Mouse (Mus musculus) neural tube, embryonic 14.5 days (tissue): Measurements from ENCODE around the gene Gm3625. TPM values are rescaled to one million over a fixed set of nuclear protein-coding genes. Genes with fewer than 3 reads are reported as not detected.

ENCODE experiments used
- ATAC-seq: fragments of 200-750 bp; cut with Nextera tagmentation; 2 replicates; pipeline ENCODE4 v1.8.0; 2017; ENCODE audit warnings: low read depth, mild to moderate bottlenecking, moderate TSS enrichment, moderate library complexity
- H3K27ac ChIP-seq: fragments of 300-500 bp; sonication (generic); 2 replicates; pipeline ENCODE4 v1.5.1; 2014; ENCODE audit warnings: low read depth, mild to moderate bottlenecking, control low read depth, low read length, moderate library complexity, mixed read lengths
- H3K27me3 ChIP-seq: fragments of 300-500 bp; sonication (generic); 2 replicates; pipeline ENCODE4 v1.6.1; 2014; ENCODE audit warnings: low read length; ENCODE audit not compliant: control insufficient read depth, insufficient read depth
- H3K36me3 ChIP-seq: fragments of 300-500 bp; sonication (generic); 2 replicates; pipeline ENCODE4 v1.6.1; 2014; ENCODE audit warnings: low read length, mixed read lengths; ENCODE audit not compliant: control insufficient read depth, insufficient read depth
- H3K4me1 ChIP-seq: fragments of 300-500 bp; sonication (generic); 2 replicates; pipeline ENCODE4 v1.6.1; 2014; ENCODE audit warnings: low read length; ENCODE audit not compliant: control insufficient read depth, insufficient read depth
- H3K4me2 ChIP-seq: fragments of 300-500 bp; sonication (generic); 2 replicates; pipeline ENCODE4 v1.6.1; 2014; ENCODE audit warnings: mild to moderate bottlenecking, low read depth, low read length, control low read depth
- H3K4me3 ChIP-seq: fragments of 300-500 bp; sonication (generic); 2 replicates; pipeline ENCODE4 v1.5.1; 2014; ENCODE audit warnings: low read depth, low read length, control low read depth, mixed read lengths
- H3K9ac ChIP-seq: fragments of 300-500 bp; sonication (generic); replicated peaks from 2 replicates; pipeline ENCODE4 v1.6.1; 2014; ENCODE audit warnings: low read depth, mild to moderate bottlenecking, control low read depth, low read length, mixed read lengths
- H3K9me3 ChIP-seq: fragments of 300-500 bp; sonication (generic); 2 replicates; pipeline ENCODE4 v1.6.1; 2016; ENCODE audit warnings: low read length; ENCODE audit not compliant: control insufficient read depth
- WGBS: fragments of 180-500 bp; shearing (Covaris S2); extraction: QIAGEN DNeasy Blood & Tissue Kit; methylation state at CpG from one replicate; pipeline ENCODE4 v1.1.7; 2014; 5-methylcytosine and 5-hydroxymethylcytosine counted together
- polyA plus RNA-seq: library from polyadenylated mRNA; unstranded; fragments of >200 nt; fragmentation: Nextera tagmentation; extraction: Ambion mirVana; gene quantifications from 2 replicates; pipeline ENCODE4 v1.2.1, GENCODE M21; 2014

Gene Gm3625
- polyA plus RNA-seq = not detected in 2 replicates

DNA sequence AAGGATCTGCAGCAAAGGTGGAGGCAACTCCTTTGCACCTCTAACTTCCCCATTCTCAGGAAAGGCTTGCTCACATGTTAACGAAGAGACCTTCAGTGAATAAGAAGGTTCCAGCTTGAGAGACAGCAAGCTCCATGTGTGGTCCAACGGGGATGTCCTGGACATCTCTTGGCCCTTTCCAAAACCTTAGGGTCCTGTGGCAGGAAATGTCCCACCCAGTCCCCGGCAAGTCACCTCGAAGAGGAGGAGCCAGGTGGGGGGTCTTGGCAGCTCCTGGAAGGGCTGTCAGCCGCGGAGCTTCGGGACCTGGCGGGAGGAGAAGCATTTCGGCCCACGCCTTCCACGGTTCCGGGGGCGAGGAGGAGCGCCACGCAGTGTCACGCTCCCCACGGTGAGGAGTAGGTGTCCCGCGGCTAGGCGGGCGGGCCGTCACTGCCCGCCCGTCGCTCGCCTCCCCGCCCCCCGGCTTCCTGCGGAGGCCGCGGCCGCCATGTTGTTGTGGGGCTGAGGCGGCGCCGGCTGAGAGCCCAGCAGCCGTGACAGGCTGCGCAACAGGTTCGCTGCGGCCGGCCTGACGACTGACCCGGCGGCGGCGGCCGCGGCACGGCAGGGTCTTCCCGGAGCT lies at the start of gene Gm3625, which contains the start of gene Itsn2:
TSS of gene Gm3625 (minus strand) at position 387 of the 625 bp plus-strand sequence.
TSS of gene Itsn2 (plus strand) at position 98 of the 625 bp plus-strand sequence.
- ATAC-seq = peak; percentile 91
- H3K4me2 ChIP-seq = peak within 1 kb of the TSS; percentile 83
- peak within 1 kb of the TSS; percentile 90 for H3K9ac ChIP-seq
- H3K4me1 ChIP-seq = no peaks in the 10 kb centered on the region; the same call in 1 of the 2 replicates
- WGBS = under 1% methylated on average over 25 of the region's 49 CpGs
- H3K36me3 ChIP-seq = no peaks in the 10 kb centered on the region
- H3K27me3 ChIP-seq = no peaks in the 10 kb centered on the region
- peak within 1 kb of the TSS; percentile 88 for H3K4me3 ChIP-seq
- H3K9me3 ChIP-seq = no peaks in the 10 kb centered on the region
- H3K27ac ChIP-seq = peak within 1 kb of the TSS; percentile 44; the same call in 1 of the 2 replicates

- Histone ChIP-seq H3K4me2 (no peak overlapping the region), H3K4me1 (no peaks in the 10 kb centered on the region), H3K27me3 (no peaks in the 10 kb centered on the region), H3K9ac (no peak overlapping the region), H3K27ac (no peak overlapping the region), H3K9me3 (no peaks in the 10 kb centered on the region), H3K4me3 (no peak overlapping the region), H3K36me3 (peaks cover 21% of the 10 kb centered on the region; the same call in 1 of the 2 replicates)
- no peak for ATAC-seq
- WGBS = 95% methylated on average over 1 of the region's 1 CpGs
These were observed 48.0 kb upstream of the Gm3625 start for GRCm38 (mm10) chr12:4640737-4641136.

- H3K27ac ChIP-seq = no peak overlapping the region
- H3K36me3 ChIP-seq = peaks cover 31% of the 10 kb centered on the region; the same call in 1 of the 2 replicates
- no peak overlapping the region for H3K4me3 ChIP-seq
- H3K27me3 ChIP-seq = no peaks in the 10 kb centered on the region
- no peak for ATAC-seq
- no peaks in the 10 kb centered on the region for H3K9me3 ChIP-seq
- no peaks in the 10 kb centered on the region for H3K4me1 ChIP-seq
- 87% methylated on average over 1 of the region's 1 CpGs for WGBS
- H3K4me2 ChIP-seq = no peak overlapping the region
- H3K9ac ChIP-seq = no peak overlapping the region
These were observed 45.7 kb upstream of the Gm3625 start for GRCm38 (mm10) chr12:4638438-4638837.

- no peak for ATAC-seq
- H3K9me3 ChIP-seq = no peaks in the 10 kb centered on the region
- no peaks in the 10 kb centered on the region for H3K4me1 ChIP-seq
- no peaks in the 10 kb centered on the region for H3K27me3 ChIP-seq
- H3K9ac ChIP-seq = no peak overlapping the region
- no peak overlapping the region for H3K4me2 ChIP-seq
- H3K27ac ChIP-seq = no peak overlapping the region
- no peak overlapping the region for H3K4me3 ChIP-seq
- 93% methylated on average over 8 of the region's 8 CpGs for WGBS
- peaks cover 18% of the 10 kb centered on the region; the same call in 1 of the 2 replicates for H3K36me3 ChIP-seq
These were observed 40.2 kb upstream of the Gm3625 start for GRCm38 (mm10) chr12:4632957-4633356.

DNA sequence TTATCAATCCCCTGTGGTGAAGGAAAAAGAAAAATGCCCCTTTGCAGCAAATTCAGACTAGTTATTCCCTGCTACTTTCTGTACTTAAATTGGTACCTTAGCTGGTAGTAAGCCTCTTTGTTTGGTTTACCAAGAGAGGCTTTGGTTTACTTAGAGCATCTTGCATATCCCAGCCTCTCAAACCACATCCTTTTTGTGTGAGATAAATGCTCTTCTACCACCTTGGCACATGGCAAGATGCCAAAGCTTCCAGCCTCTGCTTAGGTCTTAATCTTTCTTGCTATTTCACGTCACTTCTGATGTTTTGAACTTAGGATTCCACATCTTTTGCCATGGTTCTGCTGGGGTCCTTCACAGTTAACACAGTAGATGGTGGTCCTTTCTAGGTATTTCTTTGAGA lies 31.5 kb upstream of the Gm3625 start:
- WGBS = 84% methylated on average over 1 of the region's 1 CpGs
- H3K9me3 ChIP-seq = no peaks in the 10 kb centered on the region
- no peaks in the 10 kb centered on the region for H3K27me3 ChIP-seq
- no peak for ATAC-seq
- H3K9ac ChIP-seq = no peak overlapping the region
- no peak overlapping the region for H3K27ac ChIP-seq
- no peaks in the 10 kb centered on the region for H3K4me1 ChIP-seq
- H3K4me3 ChIP-seq = no peak overlapping the region
- H3K36me3 ChIP-seq = no peaks in the 10 kb centered on the region
- no peak overlapping the region for H3K4me2 ChIP-seq

DNA sequence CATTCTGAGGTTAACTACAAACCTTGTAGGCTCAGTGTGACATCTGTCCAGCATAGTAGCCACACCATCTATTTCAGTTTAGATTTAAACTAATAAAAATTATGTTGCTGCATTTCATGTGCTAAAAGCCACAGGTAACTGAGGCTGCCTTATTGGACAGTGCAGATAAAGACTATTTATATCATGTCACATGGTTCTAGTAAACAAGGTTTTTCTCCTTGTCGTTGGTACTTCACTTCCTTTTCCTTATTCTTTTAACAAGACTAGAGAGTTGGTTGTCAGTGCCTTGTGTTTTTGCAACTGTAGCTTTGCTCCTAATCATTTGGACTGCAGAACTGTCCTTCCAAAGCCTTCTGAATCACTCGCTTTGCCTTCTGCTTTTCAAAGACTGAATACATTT lies 22.0 kb upstream of the Gm3625 start:
- Histone ChIP-seq H3K9ac (no peak overlapping the region), H3K4me3 (no peak overlapping the region), H3K4me2 (no peak overlapping the region), H3K36me3 (no peaks in the 10 kb centered on the region), H3K4me1 (no peaks in the 10 kb centered on the region), H3K27ac (no peak overlapping the region), H3K27me3 (no peaks in the 10 kb centered on the region), H3K9me3 (no peaks in the 10 kb centered on the region)
- ATAC-seq = no peak
- 78% methylated on average over 2 of the region's 2 CpGs for WGBS

- no peak for ATAC-seq
These were observed 13.9 kb upstream of the Gm3625 start for GRCm38 (mm10) chr12:4606625-4607024.

DNA sequence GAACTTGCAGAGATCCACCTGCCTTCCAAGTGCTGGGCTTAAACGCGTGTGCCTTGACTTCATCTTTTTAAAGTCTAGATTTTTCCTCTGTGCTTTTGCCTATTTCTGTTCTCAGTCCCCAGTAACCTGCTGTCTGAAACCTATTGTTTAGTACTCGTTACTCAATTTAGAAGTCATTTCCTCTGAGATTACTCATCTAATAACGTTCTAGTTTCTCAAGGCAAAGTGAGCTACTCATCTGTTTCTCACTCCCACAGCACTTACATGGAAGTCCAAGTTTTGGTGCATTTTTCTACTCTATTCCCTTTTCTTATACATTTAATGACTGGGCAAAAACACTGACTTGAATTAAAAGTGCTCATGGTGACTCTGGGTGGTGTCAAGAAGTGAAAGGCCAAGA lies 7.0 kb upstream of the Gm3625 start:
- 71% methylated on average over 4 of the region's 4 CpGs for WGBS
- Histone ChIP-seq H3K27me3 (no peaks in the 10 kb centered on the region), H3K4me2 (no peak overlapping the region), H3K4me1 (no peaks in the 10 kb centered on the region), H3K27ac (no peak overlapping the region), H3K4me3 (no peak overlapping the region), H3K9me3 (no peaks in the 10 kb centered on the region), H3K9ac (no peak overlapping the region), H3K36me3 (no peaks in the 10 kb centered on the region)
- ATAC-seq = no peak

More at GRCm38 (mm10) chr12:4606625-4607024, 13.9 kb upstream of the Gm3625 start:
- Histone ChIP-seq H3K4me1 (no peaks in the 10 kb centered on the region), H3K27me3 (no peaks in the 10 kb centered on the region), H3K4me3 (no peak overlapping the region), H3K9ac (no peak overlapping the region), H3K9me3 (no peaks in the 10 kb centered on the region), H3K36me3 (no peaks in the 10 kb centered on the region), H3K4me2 (no peak overlapping the region), H3K27ac (no peak overlapping the region)
- WGBS = 45% methylated on average over 3 of the region's 3 CpGs

DNA sequence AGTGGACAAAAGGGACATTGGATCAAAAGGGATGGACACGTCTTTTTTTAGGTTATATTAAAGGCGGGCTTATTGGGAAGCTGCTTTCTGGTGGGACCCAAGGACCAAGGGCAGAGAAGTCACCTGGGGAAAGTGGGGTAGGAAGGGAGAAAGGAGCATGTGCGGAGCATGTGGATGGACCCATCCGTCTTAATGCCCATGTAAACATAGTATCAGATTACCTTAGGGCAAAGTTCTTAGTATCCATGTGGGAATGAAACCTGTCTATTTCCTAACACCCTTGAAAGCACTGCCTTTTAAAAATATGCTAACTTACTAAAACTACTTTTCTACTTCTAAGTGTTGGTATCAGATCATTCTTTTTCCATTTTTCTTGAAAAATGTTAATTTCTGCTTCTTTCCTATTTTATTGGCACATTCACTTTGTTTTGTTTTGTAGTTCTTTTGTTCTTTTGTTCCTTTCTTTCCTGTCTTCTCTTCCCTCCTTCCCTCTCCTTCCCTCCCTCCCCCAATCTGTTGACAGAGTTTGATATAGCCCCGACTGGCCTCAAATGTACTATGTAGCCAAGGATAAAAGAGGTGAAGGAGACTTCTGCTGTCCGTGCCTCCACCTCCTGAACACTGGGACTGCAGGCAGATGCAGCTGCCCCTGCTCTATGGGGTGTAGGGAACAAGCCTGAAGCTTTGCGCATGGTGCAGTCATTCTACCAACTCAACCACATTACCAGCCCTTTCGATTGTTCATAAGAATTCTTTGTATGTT lies 6.1 kb upstream of the Gm3625 start:
- no peaks in the 10 kb centered on the region for H3K4me1 ChIP-seq
- WGBS = 66% methylated on average over 8 of the region's 8 CpGs
- no peak overlapping the region for H3K27ac ChIP-seq
- H3K36me3 ChIP-seq = no peaks in the 10 kb centered on the region
- H3K9me3 ChIP-seq = no peaks in the 10 kb centered on the region
- no peaks in the 10 kb centered on the region for H3K27me3 ChIP-seq
- no peak for ATAC-seq
- H3K4me3 ChIP-seq = no peak overlapping the region
- H3K9ac ChIP-seq = no peak overlapping the region
- H3K4me2 ChIP-seq = no peak overlapping the region
